Mouse (Mus musculus) ES-E14 (cell line): Measurements from ENCODE around the gene Arhgap33. TPM values are rescaled to one million over a fixed set of nuclear protein-coding genes. Genes with fewer than 3 reads are reported as not detected.

Experiments used
- DNase-seq: peaks from one replicate; pipeline ENCODE4 v3.0.0-alpha.2; 2013; ENCODE audit warnings: low read depth, low spot score
- H3K27ac ChIP-seq: 2 replicates; pipeline ENCODE4 v1.5.1; 2012; ENCODE audit warnings: low read depth, mild to moderate bottlenecking, low read length, moderate library complexity, mixed read lengths; ENCODE audit not compliant: poor library complexity, insufficient read depth, severe bottlenecking
- H3K36me3 ChIP-seq: 2 replicates; pipeline ENCODE4 v1.6.1; 2012; ENCODE audit warnings: mild to moderate bottlenecking, low read length, moderate library complexity, mixed read lengths; ENCODE audit not compliant: control insufficient read depth, poor library complexity, insufficient read depth, severe bottlenecking
- H3K4me1 ChIP-seq, 2 experiments: fragments of 150-350 bp in 1 of 2; sonication (generic) in 1 of 2; 2 replicates each; pipeline ENCODE4 v1.6.1; 2012; ENCODE audit warnings: low read length in 2 of 2, mild to moderate bottlenecking in 1 of 2, mixed read lengths in 1 of 2; ENCODE audit not compliant: control insufficient read depth in 2 of 2, insufficient read depth in 2 of 2, poor library complexity in 1 of 2
- H3K4me3 ChIP-seq, 2 experiments: fragments of 150-350 bp in 1 of 2; sonication (generic) in 1 of 2; 2 replicates each; pipeline ENCODE4 v1.5.1; 2012; ENCODE audit warnings: low read length in 2 of 2, low read depth in 1 of 2, mild to moderate bottlenecking in 1 of 2, mixed read lengths in 1 of 2; ENCODE audit not compliant: insufficient read depth in 1 of 2, poor library complexity in 1 of 2, severe bottlenecking in 1 of 2
- H3K9ac ChIP-seq: 2 replicates; pipeline ENCODE4 v1.6.1; 2012; ENCODE audit warnings: low read depth, mild to moderate bottlenecking, low read length, mixed read lengths; ENCODE audit not compliant: poor library complexity, insufficient read depth, severe bottlenecking
- H3K9me3 ChIP-seq: fragments of 150-350 bp; sonication (generic); 2 replicates; pipeline ENCODE4 v1.6.1; 2012; ENCODE audit warnings: low read depth, mild to moderate bottlenecking, low read length; ENCODE audit not compliant: control insufficient read depth, insufficient read depth
- CHD2 ChIP-seq: IDR thresholded peaks from 2 replicates; pipeline ENCODE4 v1.6.1; 2014; ENCODE audit warnings: mild to moderate bottlenecking, low read depth, low read length, inconsistent platforms
- HCFC1 ChIP-seq: IDR thresholded peaks from 2 replicates; pipeline ENCODE4 v1.6.1; 2012; ENCODE audit warnings: low read length, inconsistent platforms, borderline replicate concordance; ENCODE audit not compliant: insufficient read depth
- MAFK ChIP-seq: IDR thresholded peaks from 2 replicates; pipeline ENCODE4 v1.6.1; 2014; ENCODE audit warnings: mild to moderate bottlenecking, low read depth, low read length, inconsistent platforms; ENCODE audit not compliant: insufficient read depth
- ZC3H11A ChIP-seq: IDR thresholded peaks from 2 replicates; pipeline ENCODE4 v1.6.1; 2012; ENCODE audit warnings: low read depth, mild to moderate bottlenecking, inconsistent platforms, low read length, borderline replicate concordance
- ZNF384 ChIP-seq: IDR thresholded peaks from 2 replicates; pipeline ENCODE4 v1.6.1; 2012; ENCODE audit warnings: low read depth, low read length, inconsistent platforms
- in situ Hi-C, 2 experiments: fragments of 600-800 bp; cut with MboI; formaldehyde crosslinking; loops; one replicate each; pipeline ENCODE4 v1.15.1; 2025; ENCODE audit warnings: low sequenced_read_pairs in 2 of 2, inconsistent platforms in 1 of 2; ENCODE audit not compliant: unreplicated experiment in 2 of 2
- total RNA-seq: library from RNA; depleted of rRNA; stranded (reverse); fragments of 300-350 nt; gene quantifications from 2 replicates; pipeline ENCODE4 v1.2.3, GENCODE M21; 2012

Arhgap33 gene
- total RNA-seq, 1 experiment: 1.0 TPM

DNA sequence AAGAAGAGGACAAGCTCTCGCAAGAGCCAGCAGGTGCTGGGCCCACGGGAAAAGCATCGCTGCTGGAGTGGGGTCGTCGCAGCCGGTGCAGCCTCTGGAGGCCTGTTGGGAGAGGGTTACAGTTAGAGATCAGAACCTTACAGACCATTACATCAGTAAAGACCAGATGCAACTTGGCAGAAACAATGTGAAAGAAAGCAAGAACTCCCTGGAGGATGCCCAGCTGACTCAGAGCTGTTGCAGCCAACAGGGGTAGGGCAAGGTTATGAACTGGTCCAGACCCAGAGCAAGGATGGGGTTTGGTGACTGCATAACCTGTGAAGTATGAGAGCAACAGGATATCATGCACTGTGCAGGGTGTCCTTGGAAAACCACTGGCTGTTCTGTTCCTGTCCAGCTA lies 10.4 kb downstream of the Arhgap33 start:
- TF ChIP-seq ZC3H11A (no peak), CHD2 (no peak)
- no peak for DNase-seq
- in situ Hi-C loops: no loop called here
- H3K27ac ChIP-seq: no peak overlapping the region
- no peaks in the 10 kb centered on the region for H3K36me3 ChIP-seq
- H3K4me1 ChIP-seq: peaks cover 1 to 12% of the 10 kb centered on the region in 2 experiments; a peak in 2 of 4 replicates
- H3K9me3 ChIP-seq: no peaks in the 10 kb centered on the region
- H3K4me3 ChIP-seq: no peak overlapping the region
- no peak overlapping the region for H3K9ac ChIP-seq

GRCm38 (mm10) chr7:30522871-30523270 lies 12.0 kb downstream of the Arhgap33 start:
- in situ Hi-C loops: no loop called here
- H3K9me3 ChIP-seq: no peaks in the 10 kb centered on the region
- H3K4me3 ChIP-seq: no peak overlapping the region
- DNase-seq: no peak
- no peak for TF ChIP-seq ZNF384
- TF ChIP-seq HCFC1: no peak
- no peak for TF ChIP-seq CHD2
- TF ChIP-seq MAFK: no peak
- no peak for TF ChIP-seq ZC3H11A
- peaks cover 1 to 16% of the 10 kb centered on the region in 2 experiments; a peak in 2 of 4 replicates for H3K4me1 ChIP-seq
- H3K36me3 ChIP-seq: no peaks in the 10 kb centered on the region
- H3K9ac ChIP-seq: no peak overlapping the region
- H3K27ac ChIP-seq: no peak overlapping the region

GRCm38 (mm10) chr7:30520856-30521255 lies 14.0 kb downstream of the Arhgap33 start:
- in situ Hi-C loops: no loop called here
- no peak for DNase-seq
- no peak for TF ChIP-seq ZNF384
- H3K4me1 ChIP-seq: peaks cover under 1 to 6% of the 10 kb centered on the region in 2 experiments; a peak in 2 of 4 replicates
- H3K9ac ChIP-seq: no peak overlapping the region
- no peaks in the 10 kb centered on the region for H3K36me3 ChIP-seq
- no peak overlapping the region for H3K27ac ChIP-seq
- no peak overlapping the region for H3K4me3 ChIP-seq
- H3K9me3 ChIP-seq: no peaks in the 10 kb centered on the region

DNA sequence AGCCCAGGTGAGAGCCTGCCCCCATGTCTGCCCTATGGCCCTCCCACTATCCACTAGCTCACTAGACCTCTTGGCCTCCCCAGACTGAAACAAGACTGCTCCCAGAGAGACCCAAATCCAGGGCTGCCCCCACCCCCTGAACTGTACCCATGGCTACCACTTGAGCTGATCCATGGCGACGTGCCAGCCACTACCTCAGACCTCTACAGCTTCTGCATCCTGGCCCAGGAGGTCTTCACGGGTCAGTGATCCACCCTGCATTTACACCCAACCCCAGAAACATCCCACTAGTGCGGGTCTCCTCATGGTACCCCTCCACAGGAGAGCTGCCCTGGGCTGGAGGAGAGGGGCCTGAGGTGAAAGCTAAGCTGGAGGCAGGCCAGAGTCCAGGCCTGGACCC lies 14.5 kb downstream of the Arhgap33 start:
- Histone ChIP-seq H3K9me3 (no peaks in the 10 kb centered on the region), H3K4me3 (no peak overlapping the region), H3K27ac (no peak overlapping the region), H3K4me1 (peaks cover 2 to 4% of the 10 kb centered on the region in 2 experiments; a peak in 2 of 4 replicates), H3K9ac (no peak overlapping the region), H3K36me3 (no peaks in the 10 kb centered on the region)
- in situ Hi-C loops: no loop called here
- DNase-seq: no peak
- TF ChIP-seq CHD2: no peak
- no peak for TF ChIP-seq MAFK
- no peak for TF ChIP-seq ZNF384
- TF ChIP-seq ZC3H11A: no peak

- H3K9me3 ChIP-seq: no peaks in the 10 kb centered on the region
- H3K27ac ChIP-seq: no peak overlapping the region
- peak overlapping the region; percentile 2 to 13; a peak in 1 of 4 replicates for H3K4me3 ChIP-seq
Observed at GRCm38 (mm10) chr7:30518325-30518724, 16.5 kb downstream of the Arhgap33 start.

More at GRCm38 (mm10) chr7:30518325-30518724, 16.5 kb downstream of the Arhgap33 start:
- Histone ChIP-seq H3K9ac (no peak overlapping the region), H3K4me1 (peaks cover 2 to 4% of the 10 kb centered on the region in 2 experiments; a peak in 2 of 4 replicates), H3K36me3 (no peaks in the 10 kb centered on the region)
- TF ChIP-seq ZNF384 (no peak), HCFC1 (no peak), CHD2 (no peak), MAFK (no peak), ZC3H11A (no peak)
- in situ Hi-C loops: no loop called here
- DNase-seq: no peak
